Mouse (Mus musculus) ES-Bruce4 (cell line): ENCODE measurements around the gene Rassf5.

Source experiments
- CTCF ChIP-seq: IDR thresholded peaks from one replicate; pipeline ENCODE4 v1.8.1; 2011; ENCODE audit warnings: low read depth, low read length
- POLR2A ChIP-seq: IDR thresholded peaks from one replicate; pipeline ENCODE4 v1.8.1; 2011; ENCODE audit warnings: low read length; ENCODE audit not compliant: insufficient read depth

GRCm38 (mm10) chr1:131233527-131233926 is 11.5 kb downstream of the Rassf5 start:
- TF ChIP-seq CTCF (no peak), POLR2A (no peak)
